Mouse (Mus musculus) cerebellum, postnatal 14 days (tissue): Measurements from ENCODE around the gene Smco1.
"Not testable (repeated sequence)": the region's sequence is repeated elsewhere in the genome, so short reads cannot be mapped to it uniquely, and the experiment has no call there.

Experiments used
- DNase-seq, 2 experiments: peaks; one replicate each; pipeline ENCODE4 v3.0.0; 2021; ENCODE audit warnings: mixed read lengths in 2 of 2

Gene Smco1

GRCm38 (mm10) chr16:32271291-32271690 lies at the start of gene Smco1:
Gene Smco1 (plus strand): TSS chr16:32271468.
- no peak for DNase-seq

GRCm38 (mm10) chr16:32221803-32222202 lies 49.5 kb upstream of the Smco1 start:
- no peak for DNase-seq

GRCm38 (mm10) chr16:32222399-32222798 lies 48.9 kb upstream of the Smco1 start:
- DNase-seq, result no peak

GRCm38 (mm10) chr16:32232050-32232449 lies 39.2 kb upstream of the Smco1 start:
- not testable (repeated sequence) for DNase-seq

- no peak for DNase-seq
These were observed 33.2 kb upstream of the Smco1 start for GRCm38 (mm10) chr16:32237930-32238680.

- DNase-seq, result no peak
These were observed 31.6 kb upstream of the Smco1 start for GRCm38 (mm10) chr16:32239428-32240312.

GRCm38 (mm10) chr16:32243901-32244300 lies 27.4 kb upstream of the Smco1 start:
- DNase-seq, result no peak

- DNase-seq, result peak; percentile 73 to 77
These were observed 24.9 kb upstream of the Smco1 start for GRCm38 (mm10) chr16:32246351-32246791.

- DNase-seq, result peak; percentile 97 to 98
These were observed 24.3 kb upstream of the Smco1 start, which contains the start of the genes Fbxo45 and Wdr53 for GRCm38 (mm10) chr16:32246952-32247370. Gene Fbxo45 (minus strand): TSS chr16:32247158. Gene Wdr53 (plus strand): TSS chr16:32247227.

- DNase-seq, result not testable (repeated sequence)
These were observed 7.0 kb upstream of the Smco1 start for GRCm38 (mm10) chr16:32264225-32264624.

GRCm38 (mm10) chr16:32273338-32273737 lies 2.1 kb downstream of the Smco1 start:
- DNase-seq, result peak in 1 of 2 experiments; percentile 40

- no peak for DNase-seq
These were observed 3.8 kb downstream of the Smco1 start for GRCm38 (mm10) chr16:32275041-32275440.

GRCm38 (mm10) chr16:32275830-32276229 lies 4.6 kb downstream of the Smco1 start:
- no peak for DNase-seq

- peak; percentile 88 to 93 for DNase-seq
These were observed 6.3 kb downstream of the Smco1 start, which contains the start of gene Rnf168 for GRCm38 (mm10) chr16:32277308-32278256. Gene Rnf168 (plus strand): TSS chr16:32277459.

GRCm38 (mm10) chr16:32278396-32278795 lies 7.1 kb downstream of the Smco1 start:
- no peak for DNase-seq

GRCm38 (mm10) chr16:32280211-32280610 lies 8.9 kb downstream of the Smco1 start:
- no peak for DNase-seq

- no peak for DNase-seq
These were observed 11.3 kb downstream of the Smco1 start for GRCm38 (mm10) chr16:32282608-32283007.

GRCm38 (mm10) chr16:32291821-32292220 lies 20.6 kb downstream of the Smco1 start:
- no peak for DNase-seq

GRCm38 (mm10) chr16:32299617-32300016 lies 28.3 kb downstream of the Smco1 start:
- DNase-seq, result not testable (repeated sequence)

GRCm38 (mm10) chr16:32303046-32303445 lies 31.8 kb downstream of the Smco1 start:
- DNase-seq, result no peak

- no peak for DNase-seq
These were observed 32.6 kb downstream of the Smco1 start for GRCm38 (mm10) chr16:32303886-32304285.

GRCm38 (mm10) chr16:32311970-32312369 lies 40.7 kb downstream of the Smco1 start:
- no peak for DNase-seq
